Mouse (Mus musculus) testis, adult 2 months (tissue): ENCODE measurements around the gene Wipf3.

Experiments
- CTCF ChIP-seq: fragments of 200-500 bp; IDR thresholded peaks from 2 replicates; pipeline ENCODE4 v1.5.1; 2012; ENCODE audit warnings: low read depth, mild to moderate bottlenecking, inconsistent platforms, low read length, moderate library complexity; ENCODE audit not compliant: control insufficient read depth, insufficient read depth, insufficient replicate concordance
- POLR2A ChIP-seq: fragments of 200-500 bp; IDR thresholded peaks from 2 replicates; pipeline ENCODE4 v1.6.1; 2012; ENCODE audit warnings: low read depth, mild to moderate bottlenecking, inconsistent platforms, low read length, moderate library complexity; ENCODE audit not compliant: control insufficient read depth

DNA sequence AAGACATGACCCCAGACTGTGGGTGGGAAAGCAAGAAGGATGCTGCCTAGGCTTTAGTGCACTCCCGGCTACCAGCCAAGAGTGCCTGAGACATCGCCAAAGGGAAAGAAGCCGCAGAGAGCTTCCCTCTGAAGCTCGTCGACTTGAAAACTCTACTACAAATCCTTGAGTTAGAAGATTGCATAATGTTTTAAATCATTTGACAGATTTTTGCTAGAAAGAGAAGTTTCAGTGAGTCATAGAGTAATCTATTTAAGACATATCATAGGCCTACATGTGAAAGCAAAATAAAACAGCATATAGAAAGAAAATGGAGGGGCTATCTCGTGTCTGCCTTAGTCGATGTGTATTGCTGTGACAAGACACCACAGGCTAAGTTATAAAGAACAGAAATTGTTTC lies 16.5 kb upstream of the Wipf3 start:
- TF ChIP-seq POLR2A (no peak), CTCF (no peak)
